Mouse (Mus musculus) testis, adult 2 months (tissue): ENCODE data around the gene Pfkp. TPM values are rescaled to one million over a fixed set of nuclear protein-coding genes. Genes with fewer than 3 reads are reported as not detected.

Experiments
- H3K27ac ChIP-seq: fragments of 200-500 bp; 2 replicates; pipeline ENCODE4 v1.5.1; 2012; ENCODE audit warnings: low read depth, low read length; ENCODE audit not compliant: control insufficient read depth, insufficient read depth
- H3K27me3 ChIP-seq: fragments of 200-500 bp; 2 replicates; pipeline ENCODE4 v1.6.1; 2012; ENCODE audit warnings: mild to moderate bottlenecking, low read length, moderate library complexity; ENCODE audit not compliant: control insufficient read depth, insufficient read depth
- H3K36me3 ChIP-seq: fragments of 200-500 bp; 2 replicates; pipeline ENCODE4 v1.6.1; 2012; ENCODE audit warnings: mild to moderate bottlenecking, low read length; ENCODE audit not compliant: control insufficient read depth, insufficient read depth
- H3K4me1 ChIP-seq: fragments of 200-500 bp; 2 replicates; pipeline ENCODE4 v1.6.1; 2012; ENCODE audit warnings: low read length; ENCODE audit not compliant: control insufficient read depth, insufficient read depth
- H3K4me3 ChIP-seq: fragments of 200-500 bp; 2 replicates; pipeline ENCODE4 v1.5.1; 2012; ENCODE audit warnings: low read depth, mild to moderate bottlenecking, low read length, moderate library complexity, mixed read lengths; ENCODE audit not compliant: control insufficient read depth
- CTCF ChIP-seq: fragments of 200-500 bp; IDR thresholded peaks from 2 replicates; pipeline ENCODE4 v1.5.1; 2012; ENCODE audit warnings: low read depth, mild to moderate bottlenecking, inconsistent platforms, low read length, moderate library complexity; ENCODE audit not compliant: control insufficient read depth, insufficient read depth, insufficient replicate concordance
- POLR2A ChIP-seq: fragments of 200-500 bp; IDR thresholded peaks from 2 replicates; pipeline ENCODE4 v1.6.1; 2012; ENCODE audit warnings: low read depth, mild to moderate bottlenecking, inconsistent platforms, low read length, moderate library complexity; ENCODE audit not compliant: control insufficient read depth
- polyA plus RNA-seq: library from polyadenylated mRNA; depleted of rRNA; stranded (reverse); fragments of >200 nt; gene quantifications from 2 replicates; pipeline ENCODE4 v1.2.3, GENCODE M21; 2012

The Pfkp gene
- polyA plus RNA-seq, 1 experiment = 133 TPM

DNA sequence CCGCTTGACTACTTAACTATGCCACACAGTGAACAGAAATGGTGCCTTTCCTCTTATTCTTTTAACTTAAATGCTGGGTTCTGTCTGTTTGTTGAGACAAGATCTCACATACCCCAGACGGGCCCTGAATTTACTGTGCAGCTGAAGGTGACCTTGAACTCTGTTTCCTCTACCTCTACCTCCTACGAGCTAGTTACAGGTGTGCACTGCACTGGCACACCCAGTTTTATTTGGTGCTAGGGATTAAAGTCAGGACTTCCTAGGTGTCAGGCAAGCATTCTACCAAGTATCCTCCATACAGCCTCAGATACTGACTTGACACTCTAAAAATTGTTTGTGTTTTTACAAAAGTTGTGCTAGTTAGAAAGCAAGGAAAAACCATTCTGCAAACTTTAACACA lies 22.6 kb downstream of the Pfkp start:
- Histone ChIP-seq H3K4me3 (no peak overlapping the region), H3K27ac (no peak overlapping the region), H3K36me3 (no peaks in the 10 kb centered on the region), H3K27me3 (no peaks in the 10 kb centered on the region), H3K4me1 (peaks cover 3% of the 10 kb centered on the region)
- TF ChIP-seq CTCF (no peak), POLR2A (no peak)

DNA sequence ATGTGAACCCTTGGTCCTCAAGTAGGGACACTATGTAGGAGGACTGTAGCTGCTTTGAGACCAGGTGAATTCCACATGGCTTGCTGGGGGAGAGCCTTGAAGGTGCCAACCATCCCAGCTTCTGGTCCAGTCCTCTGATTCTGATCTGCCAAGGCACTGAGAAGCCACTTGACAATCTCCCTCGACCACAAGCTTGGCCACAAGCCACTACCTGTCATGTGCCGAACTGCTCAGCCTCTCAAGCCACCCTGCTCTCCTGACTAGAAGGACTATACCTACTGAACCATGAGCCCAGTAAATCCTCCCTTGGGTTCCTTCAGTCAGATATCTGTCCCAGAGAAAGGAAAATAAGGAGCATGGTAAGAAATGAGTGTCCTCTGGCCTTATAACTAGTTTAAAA lies 24.0 kb downstream of the Pfkp start:
- no peak overlapping the region for H3K4me3 ChIP-seq
- H3K36me3 ChIP-seq = no peaks in the 10 kb centered on the region
- H3K27ac ChIP-seq = no peak overlapping the region
- no peaks in the 10 kb centered on the region for H3K27me3 ChIP-seq
- no peak for TF ChIP-seq CTCF
- TF ChIP-seq POLR2A = no peak
- peaks cover 3% of the 10 kb centered on the region for H3K4me1 ChIP-seq

DNA sequence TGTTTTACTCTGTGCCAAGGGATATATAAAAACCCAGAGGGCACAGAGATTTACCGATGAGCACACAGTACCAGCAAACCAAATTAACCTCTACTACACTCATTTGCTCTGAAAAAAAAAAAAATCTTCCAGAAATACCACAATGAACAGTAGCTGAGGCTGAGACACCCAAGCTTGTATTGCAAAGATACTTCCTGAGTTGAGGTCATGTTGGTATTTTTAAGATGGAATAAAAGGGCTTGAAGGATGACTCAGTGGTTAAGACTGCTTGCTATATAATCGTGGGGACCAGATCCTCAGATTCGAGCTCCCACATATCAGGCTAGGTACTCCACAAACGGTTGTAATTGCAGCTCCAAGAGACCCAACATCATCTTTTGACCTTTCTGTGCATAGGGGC lies 24.5 kb downstream of the Pfkp start:
- Histone ChIP-seq H3K27ac (no peak overlapping the region), H3K27me3 (no peaks in the 10 kb centered on the region), H3K4me1 (peaks cover 3% of the 10 kb centered on the region), H3K4me3 (no peak overlapping the region), H3K36me3 (no peaks in the 10 kb centered on the region)
- no peak for TF ChIP-seq POLR2A

DNA sequence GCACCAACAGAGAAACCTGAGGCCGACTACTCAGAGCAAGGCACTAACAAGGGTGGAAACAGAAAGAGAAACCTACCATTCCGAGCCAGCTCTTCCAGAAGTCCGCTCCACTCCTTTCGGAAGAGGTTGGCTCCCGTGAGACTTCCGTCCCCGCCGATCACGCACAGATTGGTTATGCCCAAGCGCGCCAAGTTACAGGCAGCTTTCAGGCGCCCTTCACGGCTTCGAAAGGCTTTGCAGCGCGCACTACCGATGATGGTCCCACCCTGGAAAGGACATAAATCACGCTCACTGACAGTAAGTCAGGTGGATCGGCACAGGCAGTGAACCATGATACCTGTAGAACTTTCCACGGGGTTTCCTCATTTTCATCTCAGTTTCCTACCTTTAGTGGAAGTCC lies 26.7 kb downstream of the Pfkp start:
- Histone ChIP-seq H3K27me3 (no peaks in the 10 kb centered on the region), H3K4me1 (peaks cover 3% of the 10 kb centered on the region), H3K27ac (no peak overlapping the region), H3K36me3 (no peaks in the 10 kb centered on the region), H3K4me3 (no peak overlapping the region; the same call in 1 of the 2 replicates)
- TF ChIP-seq POLR2A (no peak), CTCF (no peak)

DNA sequence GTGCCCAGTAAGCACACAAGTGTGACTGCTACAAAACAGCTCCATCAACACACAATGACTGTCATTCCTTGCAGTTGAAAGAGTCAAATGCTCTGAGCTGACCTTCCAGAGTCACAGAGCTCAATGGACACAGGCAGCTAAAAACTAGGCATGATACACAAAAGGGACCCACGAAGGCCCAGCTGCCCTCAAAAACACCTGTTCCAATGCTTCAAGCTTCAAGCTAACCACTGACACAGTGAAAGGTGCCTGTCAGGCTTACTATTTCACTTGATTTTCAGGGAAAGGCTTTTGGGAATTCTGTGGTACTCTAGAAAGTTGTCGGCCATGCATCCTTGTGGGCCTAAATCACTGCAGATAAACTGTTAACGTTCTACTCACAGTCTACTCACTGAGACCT lies 28.3 kb downstream of the Pfkp start:
- no peak for TF ChIP-seq CTCF
- no peak for TF ChIP-seq POLR2A
- H3K36me3 ChIP-seq = no peaks in the 10 kb centered on the region; the same call in 1 of the 2 replicates
- H3K4me1 ChIP-seq = peaks cover 3% of the 10 kb centered on the region
- H3K4me3 ChIP-seq = no peak overlapping the region
- no peak overlapping the region for H3K27ac ChIP-seq
- no peaks in the 10 kb centered on the region for H3K27me3 ChIP-seq

DNA sequence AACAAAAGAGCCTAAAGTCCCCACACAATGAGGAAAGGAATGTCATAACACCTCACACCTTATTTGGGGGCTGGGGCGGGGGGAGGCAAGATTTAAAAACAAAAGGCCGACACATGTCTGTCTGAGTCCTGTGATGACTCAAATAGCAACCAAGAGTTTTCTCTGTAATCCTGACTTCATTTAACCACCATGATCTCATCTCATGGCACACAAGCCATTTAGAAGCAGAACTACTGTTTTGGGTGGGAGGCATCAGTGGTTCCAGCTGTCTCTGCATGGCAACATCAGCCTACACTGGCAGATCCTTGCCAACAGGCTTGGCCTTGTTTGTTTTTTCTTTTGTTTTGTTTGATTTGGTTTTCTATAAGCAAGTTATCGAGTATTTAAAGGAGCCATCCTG lies 29.9 kb downstream of the Pfkp start:
- no peaks in the 10 kb centered on the region; the same call in 1 of the 2 replicates for H3K36me3 ChIP-seq
- H3K4me3 ChIP-seq = no peak overlapping the region
- H3K27me3 ChIP-seq = no peaks in the 10 kb centered on the region
- no peak overlapping the region for H3K27ac ChIP-seq
- no peak for TF ChIP-seq POLR2A
- no peak for TF ChIP-seq CTCF
- peaks cover 3% of the 10 kb centered on the region for H3K4me1 ChIP-seq

DNA sequence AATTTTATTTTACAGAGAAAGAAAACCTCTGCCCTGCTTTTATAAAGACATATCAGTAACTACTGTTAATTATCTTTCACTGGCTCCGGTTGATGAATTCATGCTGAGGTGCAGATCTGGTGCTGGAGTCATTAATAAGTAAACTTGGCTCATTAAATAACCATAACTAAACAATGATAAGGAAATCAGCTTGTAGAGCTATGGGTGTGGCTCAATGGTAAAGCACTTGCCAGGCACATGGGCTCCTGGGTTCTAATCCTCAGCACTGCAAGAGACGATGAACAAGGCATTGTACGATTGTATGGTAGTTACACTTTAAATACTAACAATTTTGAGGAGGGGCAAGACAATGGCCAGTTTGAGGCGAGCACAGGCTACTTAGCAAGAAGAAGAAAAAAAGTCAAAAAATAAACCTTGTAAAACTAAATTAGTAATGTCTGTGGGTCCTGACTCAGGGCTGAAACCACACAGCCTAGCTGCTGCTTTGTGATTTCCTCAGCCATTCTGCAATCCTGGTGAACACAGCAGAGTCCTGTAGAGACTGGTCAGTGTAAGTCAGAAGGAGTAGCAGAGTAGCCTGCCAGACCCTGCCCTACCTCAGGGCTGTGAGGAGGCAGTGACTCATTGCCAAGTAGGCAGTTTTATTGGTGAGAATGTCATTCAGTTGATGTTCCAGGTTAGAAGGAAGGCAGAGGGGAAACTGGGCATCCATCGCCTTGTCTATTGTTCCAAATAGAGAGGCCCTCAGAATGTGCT lies 34.7 kb downstream of the Pfkp start:
- no peaks in the 10 kb centered on the region for H3K27me3 ChIP-seq
- H3K4me1 ChIP-seq = no peaks in the 10 kb centered on the region
- no peak for TF ChIP-seq POLR2A
- no peak for TF ChIP-seq CTCF

More for the DNA sequence above, 34.7 kb downstream of the Pfkp start:
- Histone ChIP-seq H3K4me3 (no peak overlapping the region), H3K27ac (no peak overlapping the region), H3K36me3 (no peaks in the 10 kb centered on the region; the same call in 1 of the 2 replicates)
